In genomic region chr13:51418268-51418941, GRCm38 (mm10) we compare ENCODE assay signal across 8 mouse cellular contexts. TPM values are rescaled to one million over a fixed set of nuclear protein-coding genes. Genes with fewer than 3 reads are reported as not detected.
DNase-seq lines count a peak whose midpoint lies in the region; ATAC-seq and TF ChIP-seq lines count a peak whose summit lies in the region.

No protein-coding gene starts in this region.

- in situ Hi-C loops in CH12.LX (cut with MboI; ENCODE audit: low pct_ligation_motif_present, low pct_unique_long_range_greater_than_20kb, low sequenced_read_pairs), result loop anchor here (10.0 kb wide), 1 partner anchor 144 kb away; no protein-coding TSS in a partner anchor

- peak; percentile 77 for DNase-seq in CH12.LX (ENCODE audit: extremely low read depth)
- DNase-seq in heart, postnatal 36 days, result peak; percentile 94 to 97
- peak; percentile 93 to 98 for DNase-seq in layer of hippocampus, adult 18-20 months (ENCODE audit: low spot score in 2 of 2)
- DNase-seq in lung, adult 18-20 months, result peak; percentile 85 to 90
- peak; percentile 86 for DNase-seq in testis, postnatal 14 days (ENCODE audit: low spot score)

- H3K79me2 ChIP-seq in CH12.LX (replicated peaks; ENCODE audit: control insufficient read depth, extremely low read depth, insufficient read depth, poor library complexity, severe bottlenecking), result no peaks in the 10 kb centered on the region; the same call in 1 of the 2 replicates

- ATAC-seq in cerebellum, adult (ENCODE audit: insufficient number of reproducible peaks, low FRiP score, low TSS enrichment), result peak; percentile 38; the same call in 1 of the 2 replicates
- peak; percentile 90 for ATAC-seq in forebrain, embryonic 16.5 days
- ATAC-seq in neutrophil, adult 5-6 weeks (ENCODE audit: extremely low read depth, insufficient number of reproducible peaks, low FRiP score, poor library complexity, severe bottlenecking), result peak; percentile 63

- H3K4me2 ChIP-seq in CH12.LX (ENCODE audit: insufficient read depth, low read depth, poor library complexity, severe bottlenecking), result no peak overlapping the region
- peak overlapping the region; percentile 58 for H3K4me2 ChIP-seq in forebrain, embryonic 16.5 days (ENCODE audit: low read length)

- dilution Hi-C loops in CH12.LX (cut with MboI; ENCODE audit: extremely low pct_ligation_motif_present, extremely low pct_unique_long_range_greater_than_20kb, low sequenced_read_pairs), result no loop called here

- intact Hi-C loops in heart, postnatal 36 days (cut with DNase I), result loop anchor here (1.0 to 5.0 kb wide), 3 partner anchors 228 to 469 kb away; partner anchors contain the start of gene Spin1

- H3K27me3 ChIP-seq in CH12.LX (replicated peaks), result no peaks in the 10 kb centered on the region
- H3K27me3 ChIP-seq in forebrain, embryonic 16.5 days (replicated peaks; ENCODE audit: control insufficient read depth, insufficient read depth, low read length), result no peaks in the 10 kb centered on the region

- TF ChIP-seq RAD21 in CH12.LX (IDR thresholded peaks at IDR 0.05; ENCODE audit: low read depth, low read length), result peak; percentile 96

- H3K4me3 ChIP-seq in CH12.LX (replicated peaks in 1 of 3; ENCODE audit: low read depth in 2 of 3, low read length in 2 of 3, poor library complexity in 1 of 3), result no peak overlapping the region
- peak overlapping the region; percentile 29 for H3K4me3 ChIP-seq in forebrain, embryonic 16.5 days (replicated peaks; ENCODE audit: low read length)

- TF ChIP-seq POLR2A in CH12.LX (IDR thresholded peaks at IDR 0.05; ENCODE audit: low read depth, low read length), result no peak

- H3K4me1 ChIP-seq in CH12.LX (ENCODE audit: control insufficient read depth in 1 of 2, insufficient read depth in 2 of 2), result peaks cover 11 to 41% of the 10 kb centered on the region in 2 experiments
- peaks cover 20% of the 10 kb centered on the region for H3K4me1 ChIP-seq in forebrain, embryonic 16.5 days (replicated peaks; ENCODE audit: control insufficient read depth, insufficient read depth, low read length)

- H3K9me3 ChIP-seq in CH12.LX (replicated peaks; ENCODE audit: low read length), result peaks cover 17% of the 10 kb centered on the region
- no peaks in the 10 kb centered on the region for H3K9me3 ChIP-seq in forebrain, embryonic 16.5 days (ENCODE audit: control insufficient read depth, low read length)

- WGBS in forebrain, embryonic 16.5 days, result 2% methylated on average over 20 of the region's 20 CpGs

- H3K36me3 ChIP-seq in CH12.LX (replicated peaks in 1 of 2; ENCODE audit: control insufficient read depth in 1 of 2, insufficient read depth in 1 of 2, low read length in 1 of 2), result peaks cover 35 to 98% of the 10 kb centered on the region in 2 experiments
- H3K36me3 ChIP-seq in forebrain, embryonic 16.5 days (ENCODE audit: control insufficient read depth, insufficient read depth), result no peaks in the 10 kb centered on the region

- H3K9ac ChIP-seq in CH12.LX (ENCODE audit: insufficient read depth, low read depth), result no peak overlapping the region
- peak overlapping the region; percentile 58 for H3K9ac ChIP-seq in forebrain, embryonic 16.5 days (replicated peaks; ENCODE audit: low read depth, low read length)

- TF ChIP-seq EP300 in CH12.LX (IDR thresholded peaks at IDR 0.05; ENCODE audit: low read length), result no peak

- H3K27ac ChIP-seq in CH12.LX (ENCODE audit: insufficient read depth, low read depth), result no peak overlapping the region
- peak overlapping the region; percentile 85 for H3K27ac ChIP-seq in forebrain, embryonic 16.5 days (ENCODE audit: low read length)

- TF ChIP-seq CTCF in CH12.LX (conservative IDR thresholded peaks at IDR 0.05 in 1 of 2, IDR thresholded peaks at IDR 0.05 in 1 of 2; ENCODE audit: low read depth in 2 of 2, low read length in 2 of 2), result peak; percentile 17 to 93; a peak in 2 of 4 replicates

TF ChIP-seq in CH12.LX, 34 proteins besides CTCF, POLR2A, EP300 and RAD21:
- TF ChIP-seq SIN3A (IDR thresholded peaks at IDR 0.05; ENCODE audit: low read length), result no peak
- TF ChIP-seq NELFE (IDR thresholded peaks at IDR 0.05; ENCODE audit: low read depth, low read length), result no peak
- TF ChIP-seq MXI1 (IDR thresholded peaks at IDR 0.05; ENCODE audit: low read depth, low read length), result peak; percentile 86
- TF ChIP-seq TBP (conservative IDR thresholded peaks at IDR 0.05; ENCODE audit: low read depth, low read length), result no peak
- TF ChIP-seq NRF1 (IDR thresholded peaks at IDR 0.05; ENCODE audit: low read depth, low read length), result peak; percentile 95
- no peak; the same call in 1 of the 2 replicates for TF ChIP-seq MYC (IDR thresholded peaks at IDR 0.05; ENCODE audit: low read depth, low read length)
- no peak for TF ChIP-seq CHD1 (IDR thresholded peaks at IDR 0.05; ENCODE audit: low read depth, low read length)
- no peak for TF ChIP-seq MEF2A (IDR thresholded peaks at IDR 0.05; ENCODE audit: borderline replicate concordance, low read depth, low read length)
- peak; percentile 90 for TF ChIP-seq ZC3H11A (IDR thresholded peaks at IDR 0.05; ENCODE audit: low read depth, low read length)
- 0 out of 2 replicates have a peak, but pooled peaks have one; percentile 35 for TF ChIP-seq IRF4 (IDR thresholded peaks at IDR 0.05; ENCODE audit: low read depth, low read length)
- peak; percentile 98 for TF ChIP-seq SMC3 (IDR thresholded peaks at IDR 0.05; ENCODE audit: low read depth, low read length)
- no peak for TF ChIP-seq MAFK (IDR thresholded peaks at IDR 0.05; ENCODE audit: insufficient replicate concordance, low read length)
- no peak for TF ChIP-seq ZKSCAN1 (IDR thresholded peaks at IDR 0.05; ENCODE audit: borderline replicate concordance, low read depth, low read length)
- TF ChIP-seq RCOR1 (conservative IDR thresholded peaks at IDR 0.05; ENCODE audit: low read depth, low read length), result no peak

RNA-seq across cellular contexts. Expression of gene S1pr3, which starts 10.0 kb away (rescaled TPM):
- total RNA-seq in CH12.LX (2012; rRNA removed) (5.9 and 8.6 TPM in 2 replicates), CH12.LX (2014; rRNA removed) (6.6 and 7.5 TPM in 2 replicates)
- polyA plus RNA-seq in CH12.LX (2012; ENCODE audit: insufficient read length, low read depth), result 30.4 and 33.4 TPM in 2 replicates
- polyA plus RNA-seq in forebrain, embryonic 16.5 days (2015; fragmentation: Nextera tagmentation; extraction: Ambion mirVana), result 11.2 and 13.1 TPM in 2 replicates
- total RNA-seq in heart, postnatal 36 days (2021), result 10 to 100 TPM; 12.6 to 13.8 TPM
- 1 to 10 TPM; 4.8 to 6.2 TPM for total RNA-seq in layer of hippocampus, adult 18-20 months (2021)
- 0.47 and 0.61 TPM in 2 replicates for total RNA-seq in neutrophil, adult 5-6 weeks (2017)

Comparison
In these comparisons a context has a peak if more than half of its experiments do, and no peak if none do; other contexts are left out.
1. ATAC-seq: peak in every context shown above with its lines; median percentile 90 in forebrain, embryonic 16.5 days; 63 in neutrophil, adult 5-6 weeks; 38 in cerebellum, adult.